Mouse (Mus musculus) retina, embryonic 14.5 days (tissue): ENCODE measurements around the gene Gpr183.

Experiments used
- DNase-seq: peaks from one replicate; pipeline ENCODE4 v3.0.0-alpha.2; 2015; ENCODE audit warnings: low spot score

The Gpr183 gene

GRCm38 (mm10) chr14:121964990-121965389, at the start of gene Gpr183:
Gene Gpr183 (minus strand): TSS chr14:121965195.
- no peak for DNase-seq

DNA sequence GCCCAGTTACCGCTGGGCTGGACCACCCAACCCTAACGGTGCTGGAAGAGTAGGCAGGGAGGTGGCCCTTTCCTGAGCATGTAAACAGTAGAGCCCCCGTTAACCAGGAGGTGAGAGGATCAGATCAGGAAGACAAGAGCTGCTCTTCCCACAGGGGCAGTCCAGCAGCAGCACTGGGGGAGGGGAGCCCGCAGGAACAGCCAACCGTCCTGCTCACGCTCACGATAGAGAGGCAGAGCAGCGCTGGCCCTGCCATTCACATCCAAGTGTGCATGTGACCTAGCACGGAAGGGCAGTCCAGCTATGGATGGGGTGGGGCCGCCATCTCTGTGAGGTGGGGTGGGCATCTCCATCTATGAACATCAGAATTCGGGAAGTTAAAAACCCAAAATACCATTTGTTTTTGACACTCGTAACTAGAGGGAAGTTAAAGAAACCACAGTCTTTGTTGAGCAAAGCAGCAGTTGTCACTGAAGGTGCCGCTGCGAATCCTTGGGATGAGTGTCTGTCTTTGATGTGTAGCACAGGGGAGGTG, 48.5 kb upstream of the Gpr183 start:
- DNase-seq = no peak

GRCm38 (mm10) chr14:122012814-122013213, 47.8 kb upstream of the Gpr183 start:
- DNase-seq = no peak

- DNase-seq = no peak
Measured at GRCm38 (mm10) chr14:122012193-122012592, 47.2 kb upstream of the Gpr183 start.

DNA sequence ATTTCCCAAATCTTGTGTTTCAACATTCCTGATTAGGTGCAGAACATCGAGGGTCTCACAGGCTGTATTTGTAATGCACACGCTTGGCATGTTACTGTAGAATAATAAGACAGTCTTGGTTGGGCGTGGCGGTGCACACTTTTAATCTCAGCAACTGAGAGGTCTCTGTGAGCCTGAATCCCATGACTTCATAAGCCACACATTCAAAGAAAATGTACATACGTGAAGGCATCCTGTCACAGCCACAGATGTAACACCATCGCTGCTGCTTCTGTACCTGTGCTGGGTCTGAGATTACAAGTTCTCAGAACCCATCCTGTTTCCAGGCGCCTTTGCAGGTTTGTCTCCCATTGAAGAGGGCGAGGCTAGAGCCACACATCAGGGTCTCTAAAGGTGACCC, 46.8 kb upstream of the Gpr183 start:
- DNase-seq = no peak

DNA sequence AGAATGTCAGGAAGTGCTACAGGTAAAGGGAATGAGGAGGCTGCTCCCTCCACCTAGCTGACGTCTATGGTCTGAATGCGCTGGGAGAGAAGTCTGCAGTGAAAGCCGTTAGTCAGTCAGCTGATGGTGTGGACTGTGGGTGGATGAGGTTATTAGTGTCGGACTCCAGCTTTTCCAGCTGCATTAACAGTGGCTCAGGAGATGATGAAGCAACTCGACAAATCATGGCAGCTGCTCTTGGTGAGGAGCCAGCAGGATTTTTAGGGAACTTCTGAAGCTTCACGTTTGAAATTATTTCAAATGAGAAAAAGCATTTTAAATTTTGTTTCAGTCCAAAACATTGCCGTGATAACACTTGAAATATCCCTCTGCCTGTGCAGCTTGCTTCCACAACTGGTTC, 45.3 kb upstream of the Gpr183 start:
- DNase-seq = no peak

GRCm38 (mm10) chr14:122009502-122009901, 44.5 kb upstream of the Gpr183 start:
- DNase-seq = no peak

DNA sequence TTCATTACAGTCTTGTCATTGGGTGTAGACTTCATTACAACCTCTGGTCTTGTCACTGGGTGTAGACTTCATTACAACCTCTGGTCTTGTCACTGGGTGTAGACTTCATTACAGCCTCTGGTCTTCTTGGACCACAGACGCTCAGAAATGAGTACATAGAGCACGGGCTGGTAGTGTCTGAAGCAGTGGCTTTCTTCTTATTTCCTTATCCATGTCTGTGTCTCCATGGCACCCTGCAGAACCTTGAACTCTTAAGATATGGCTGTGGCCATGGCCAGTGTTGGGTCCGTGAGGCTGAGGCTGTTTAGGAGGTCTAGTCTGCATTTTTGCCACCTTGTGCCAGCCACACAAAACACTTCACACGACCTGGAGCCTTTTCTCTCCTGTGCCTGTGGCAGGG, 43.3 kb upstream of the Gpr183 start:
- no peak for DNase-seq

- DNase-seq = no peak
Measured at GRCm38 (mm10) chr14:122003812-122004211, 38.8 kb upstream of the Gpr183 start.

DNA sequence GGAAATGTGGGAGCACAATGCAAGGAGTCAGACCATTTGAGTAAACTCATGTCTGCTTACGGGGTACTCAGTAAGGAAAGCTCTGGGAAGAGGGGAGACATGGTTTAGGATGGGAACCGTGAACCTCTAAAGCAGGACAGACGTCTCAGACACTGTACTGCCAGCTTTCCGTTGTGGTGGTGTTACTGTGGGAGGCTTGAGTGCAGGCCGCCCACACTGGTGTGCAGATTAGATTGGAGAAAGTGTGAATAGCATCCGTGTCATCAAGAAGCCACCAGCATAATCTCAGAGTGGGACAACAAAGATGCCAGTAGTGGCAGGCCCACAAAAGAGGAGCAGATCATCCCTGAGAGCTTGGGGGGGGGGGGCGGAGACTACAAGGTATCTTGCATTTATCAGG, 37.2 kb upstream of the Gpr183 start:
- no peak for DNase-seq

DNA sequence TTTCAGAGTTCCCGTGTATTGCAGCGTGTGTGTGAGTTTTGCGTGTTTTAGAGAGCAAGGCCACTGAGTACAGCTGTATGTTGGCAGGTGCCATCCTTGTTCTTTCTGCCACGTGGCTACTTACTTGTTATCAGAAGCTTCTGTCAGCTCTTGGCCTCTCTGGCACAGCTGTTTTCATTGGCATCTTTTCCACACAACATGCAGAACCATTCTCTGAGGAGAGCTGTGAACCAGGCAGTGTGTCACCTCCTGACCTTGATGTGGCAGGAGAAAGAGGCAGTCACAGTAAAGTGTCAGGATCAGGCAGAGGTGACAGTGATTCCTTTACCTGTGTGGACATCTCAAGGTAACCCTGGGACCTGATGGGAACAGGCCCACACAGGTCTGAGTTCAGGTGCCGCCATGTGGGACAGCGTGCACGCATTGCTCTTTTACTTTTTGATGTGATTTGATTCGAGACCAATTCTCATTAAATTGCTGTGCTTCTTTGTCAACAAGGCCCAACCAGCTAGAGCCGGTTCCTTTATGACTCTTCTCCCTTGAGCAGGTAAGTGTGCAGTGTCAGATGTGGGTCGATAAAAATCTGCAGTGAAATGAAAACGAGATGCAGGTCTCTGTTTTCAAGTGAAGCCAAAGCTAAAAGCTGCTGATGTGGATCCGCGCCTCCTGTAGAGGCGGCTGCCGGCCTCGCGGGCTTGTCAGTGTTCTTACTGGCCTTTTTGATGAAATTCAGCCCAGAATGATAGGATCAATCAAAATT, 35.5 kb upstream of the Gpr183 start:
- DNase-seq = no peak

- no peak for DNase-seq
Measured at GRCm38 (mm10) chr14:121999455-121999854, 34.5 kb upstream of the Gpr183 start.

- DNase-seq = no peak
Measured at GRCm38 (mm10) chr14:121996786-121997185, 31.8 kb upstream of the Gpr183 start.

GRCm38 (mm10) chr14:121995557-121995870, 30.5 kb upstream of the Gpr183 start:
- DNase-seq = no peak

- no peak for DNase-seq
Measured at GRCm38 (mm10) chr14:121994846-121995556, 30.0 kb upstream of the Gpr183 start.

DNA sequence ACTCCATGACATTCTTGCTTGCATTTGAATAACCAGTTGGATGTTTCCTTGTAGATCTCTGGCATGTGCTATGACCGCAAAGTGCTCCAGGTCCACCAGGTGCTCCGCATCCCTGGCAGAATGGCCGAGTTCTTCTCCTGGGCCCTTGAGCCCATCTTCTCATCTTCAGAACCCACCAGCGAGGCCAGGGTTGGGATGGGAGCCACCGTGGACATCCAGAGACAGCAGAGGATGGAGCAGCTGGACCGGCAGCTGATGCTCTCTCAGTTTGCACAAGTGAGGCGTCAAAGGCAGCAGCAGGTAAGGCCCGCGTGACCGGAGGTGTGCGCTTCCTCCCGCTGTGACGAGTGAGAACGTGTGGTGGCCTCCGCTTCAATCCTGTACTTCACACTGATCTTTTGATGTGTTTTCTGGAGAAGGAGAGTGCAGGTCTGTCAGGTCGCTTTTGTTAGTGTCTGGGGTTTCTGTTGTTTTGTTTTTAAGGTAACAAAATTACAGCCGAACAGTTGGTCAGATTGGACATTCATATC, 29.2 kb upstream of the Gpr183 start:
- DNase-seq = no peak

DNA sequence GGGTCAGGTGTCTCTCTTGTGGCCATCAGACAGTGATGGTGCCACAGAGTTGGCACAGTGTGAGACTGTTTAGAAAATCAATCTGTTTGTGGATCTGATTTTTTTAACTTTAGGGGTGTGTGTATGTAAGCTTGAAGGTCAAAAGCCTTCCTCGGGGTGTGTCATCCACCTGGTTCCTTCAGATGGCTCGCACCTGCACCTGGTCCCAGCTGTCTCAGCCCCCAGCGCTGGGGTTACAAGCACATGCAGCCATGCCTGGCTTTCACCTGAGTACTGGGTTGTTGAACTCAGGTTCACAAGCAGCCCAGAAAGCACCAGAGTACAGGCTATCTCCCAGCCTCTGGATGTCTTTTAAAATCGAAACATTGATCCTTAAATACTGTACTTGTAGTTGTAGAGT, 28.6 kb upstream of the Gpr183 start:
- no peak for DNase-seq

- DNase-seq = no peak
Measured at GRCm38 (mm10) chr14:121992395-121993280, 27.6 kb upstream of the Gpr183 start.

- DNase-seq = no peak
Measured at GRCm38 (mm10) chr14:121991921-121992320, 26.9 kb upstream of the Gpr183 start.

DNA sequence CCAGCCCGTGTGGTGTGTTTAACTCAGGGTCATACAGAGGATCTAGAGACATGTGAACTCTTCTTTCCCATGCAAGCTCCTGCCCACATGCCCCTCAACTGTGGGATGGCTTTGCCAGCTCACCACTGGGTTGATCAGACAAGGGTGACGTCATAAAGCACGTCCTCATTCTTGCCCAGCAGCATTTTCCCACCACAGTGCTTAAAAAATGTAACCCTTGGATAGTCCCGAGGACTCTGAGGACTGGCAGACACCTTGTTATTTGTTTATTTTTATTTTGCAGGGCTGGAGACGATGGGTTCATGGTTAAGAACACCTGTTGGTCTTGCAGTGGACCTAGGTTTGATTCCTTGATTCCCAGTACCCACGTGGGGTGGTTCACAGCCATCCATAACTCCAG, 25.9 kb upstream of the Gpr183 start:
- no peak for DNase-seq

GRCm38 (mm10) chr14:121989869-121990268, 24.9 kb upstream of the Gpr183 start:
- no peak for DNase-seq

GRCm38 (mm10) chr14:121989331-121989730, 24.3 kb upstream of the Gpr183 start:
- DNase-seq = no peak
